Mouse (Mus musculus): Measurements from ENCODE around the gene Wnt7a. TPM values are rescaled to one million over a fixed set of nuclear protein-coding genes. Genes with fewer than 3 reads are reported as not detected.

Gene Wnt7a
- total and polyA plus RNA-seq, 2 experiments: not detected

- H3K4me1 ChIP-seq (ENCODE audit: control insufficient read depth, insufficient read depth, low read length): no peaks in the 10 kb centered on the region
- DNase-seq (ENCODE audit: extremely low read depth, low read depth, low spot score): no peak
- no peaks in the 10 kb centered on the region for H3K79me2 ChIP-seq (ENCODE audit: control insufficient read depth, insufficient read depth, low read length)
- no peak overlapping the region for H3K27ac ChIP-seq (replicated peaks; ENCODE audit: insufficient read depth, low read depth, low read length)
- no peak overlapping the region for H3K4me3 ChIP-seq (ENCODE audit: insufficient read depth, low read depth, low read length)
- no peaks in the 10 kb centered on the region for H3K36me3 ChIP-seq (ENCODE audit: control insufficient read depth, insufficient read depth, low read length)
- 85% methylated on average over 6 of the region's 6 CpGs for WGBS
- H3K27me3 ChIP-seq (ENCODE audit: control insufficient read depth, insufficient read depth, low read length): no peaks in the 10 kb centered on the region
- H3K9ac ChIP-seq (ENCODE audit: low read depth, low read length): no peak overlapping the region
- TF ChIP-seq CTCF (IDR thresholded peaks at IDR 0.05; ENCODE audit: low read depth, low read length) (no peak), POLR2A (IDR thresholded peaks at IDR 0.05; ENCODE audit: extremely low read depth, insufficient read depth, low read length) (no peak)
These were observed 52.1 kb downstream of the Wnt7a start for GRCm38 (mm10) chr6:91358866-91359656.

GRCm38 (mm10) chr6:91358394-91358793 lies 52.8 kb downstream of the Wnt7a start:
- H3K27ac ChIP-seq (replicated peaks; ENCODE audit: insufficient read depth, low read depth, low read length): no peak overlapping the region

GRCm38 (mm10) chr6:91357238-91357876 lies 53.8 kb downstream of the Wnt7a start:
- Histone ChIP-seq H3K79me2 (ENCODE audit: control insufficient read depth, insufficient read depth, low read length) (no peaks in the 10 kb centered on the region), H3K9ac (ENCODE audit: low read depth, low read length) (no peak overlapping the region), H3K36me3 (ENCODE audit: control insufficient read depth, insufficient read depth, low read length) (no peaks in the 10 kb centered on the region), H3K27ac (replicated peaks; ENCODE audit: insufficient read depth, low read depth, low read length) (no peak overlapping the region), H3K27me3 (ENCODE audit: control insufficient read depth, insufficient read depth, low read length) (no peaks in the 10 kb centered on the region), H3K4me3 (ENCODE audit: insufficient read depth, low read depth, low read length) (no peak overlapping the region), H3K4me1 (ENCODE audit: control insufficient read depth, insufficient read depth, low read length) (no peaks in the 10 kb centered on the region)
- DNase-seq (ENCODE audit: extremely low read depth, low read depth, low spot score): no peak
- TF ChIP-seq CTCF (IDR thresholded peaks at IDR 0.05; ENCODE audit: low read depth, low read length) (no peak), POLR2A (IDR thresholded peaks at IDR 0.05; ENCODE audit: extremely low read depth, insufficient read depth, low read length) (no peak)
- WGBS: 58% methylated on average over 13 of the region's 13 CpGs

More at GRCm38 (mm10) chr6:91358394-91358793, 52.8 kb downstream of the Wnt7a start:
- Histone ChIP-seq H3K9ac (ENCODE audit: low read depth, low read length) (no peak overlapping the region), H3K36me3 (ENCODE audit: control insufficient read depth, insufficient read depth, low read length) (no peaks in the 10 kb centered on the region), H3K4me3 (ENCODE audit: insufficient read depth, low read depth, low read length) (no peak overlapping the region), H3K27me3 (ENCODE audit: control insufficient read depth, insufficient read depth, low read length) (no peaks in the 10 kb centered on the region), H3K4me1 (ENCODE audit: control insufficient read depth, insufficient read depth, low read length) (no peaks in the 10 kb centered on the region), H3K79me2 (ENCODE audit: control insufficient read depth, insufficient read depth, low read length) (no peaks in the 10 kb centered on the region)
- no peak for TF ChIP-seq CTCF (IDR thresholded peaks at IDR 0.05; ENCODE audit: low read depth, low read length)
- TF ChIP-seq POLR2A (IDR thresholded peaks at IDR 0.05; ENCODE audit: extremely low read depth, insufficient read depth, low read length): no peak
- WGBS: 37% methylated on average over 2 of the region's 2 CpGs
- DNase-seq (ENCODE audit: extremely low read depth, low read depth, low spot score): no peak

- H3K27ac ChIP-seq (replicated peaks; ENCODE audit: insufficient read depth, low read depth, low read length): no peak overlapping the region
- H3K27me3 ChIP-seq (ENCODE audit: control insufficient read depth, insufficient read depth, low read length): no peaks in the 10 kb centered on the region
- WGBS: 55% methylated on average over 9 of the region's 9 CpGs
- TF ChIP-seq POLR2A (IDR thresholded peaks at IDR 0.05; ENCODE audit: extremely low read depth, insufficient read depth, low read length): no peak
- no peak for TF ChIP-seq CTCF (IDR thresholded peaks at IDR 0.05; ENCODE audit: low read depth, low read length)
- H3K79me2 ChIP-seq (ENCODE audit: control insufficient read depth, insufficient read depth, low read length): no peaks in the 10 kb centered on the region
- no peak for DNase-seq (ENCODE audit: extremely low read depth, low read depth, low spot score)
- H3K36me3 ChIP-seq (ENCODE audit: control insufficient read depth, insufficient read depth, low read length): no peaks in the 10 kb centered on the region
- H3K4me1 ChIP-seq (ENCODE audit: control insufficient read depth, insufficient read depth, low read length): no peaks in the 10 kb centered on the region
- H3K9ac ChIP-seq (ENCODE audit: low read depth, low read length): no peak overlapping the region
- H3K4me3 ChIP-seq (ENCODE audit: insufficient read depth, low read depth, low read length): no peak overlapping the region
These were observed 61.5 kb downstream of the Wnt7a start for GRCm38 (mm10) chr6:91349620-91350019.

- no peak for DNase-seq (ENCODE audit: extremely low read depth, low read depth, low spot score)
- 43% methylated on average over 7 of the region's 7 CpGs for WGBS
- TF ChIP-seq POLR2A (IDR thresholded peaks at IDR 0.05; ENCODE audit: extremely low read depth, insufficient read depth, low read length): no peak
- no peak for TF ChIP-seq CTCF (IDR thresholded peaks at IDR 0.05; ENCODE audit: low read depth, low read length)
These were observed 63.4 kb downstream of the Wnt7a start for GRCm38 (mm10) chr6:91347721-91348120.

GRCm38 (mm10) chr6:91346906-91347156 lies 64.3 kb downstream of the Wnt7a start:
- H3K27me3 ChIP-seq (ENCODE audit: control insufficient read depth, insufficient read depth, low read length): no peaks in the 10 kb centered on the region
- WGBS: 69% methylated on average over 3 of the region's 3 CpGs
- no peak overlapping the region for H3K4me3 ChIP-seq (ENCODE audit: insufficient read depth, low read depth, low read length)
- H3K9ac ChIP-seq (ENCODE audit: low read depth, low read length): no peak overlapping the region
- TF ChIP-seq POLR2A (IDR thresholded peaks at IDR 0.05; ENCODE audit: extremely low read depth, insufficient read depth, low read length) (no peak), CTCF (IDR thresholded peaks at IDR 0.05; ENCODE audit: low read depth, low read length) (no peak)
- no peaks in the 10 kb centered on the region for H3K4me1 ChIP-seq (ENCODE audit: control insufficient read depth, insufficient read depth, low read length)
- no peak for DNase-seq (ENCODE audit: extremely low read depth, low read depth, low spot score)
- no peak overlapping the region for H3K27ac ChIP-seq (replicated peaks; ENCODE audit: insufficient read depth, low read depth, low read length)
- H3K36me3 ChIP-seq (ENCODE audit: control insufficient read depth, insufficient read depth, low read length): no peaks in the 10 kb centered on the region
- H3K79me2 ChIP-seq (ENCODE audit: control insufficient read depth, insufficient read depth, low read length): no peaks in the 10 kb centered on the region

More at GRCm38 (mm10) chr6:91347721-91348120, 63.4 kb downstream of the Wnt7a start:
- no peaks in the 10 kb centered on the region for H3K79me2 ChIP-seq (ENCODE audit: control insufficient read depth, insufficient read depth, low read length)
- H3K36me3 ChIP-seq (ENCODE audit: control insufficient read depth, insufficient read depth, low read length): no peaks in the 10 kb centered on the region
- no peak overlapping the region for H3K27ac ChIP-seq (replicated peaks; ENCODE audit: insufficient read depth, low read depth, low read length)
- H3K9ac ChIP-seq (ENCODE audit: low read depth, low read length): no peak overlapping the region
- no peaks in the 10 kb centered on the region for H3K27me3 ChIP-seq (ENCODE audit: control insufficient read depth, insufficient read depth, low read length)
- H3K4me1 ChIP-seq (ENCODE audit: control insufficient read depth, insufficient read depth, low read length): no peaks in the 10 kb centered on the region
- no peak overlapping the region for H3K4me3 ChIP-seq (ENCODE audit: insufficient read depth, low read depth, low read length)
